Mouse (Mus musculus): ENCODE measurements around the gene Tab3. TPM values are rescaled to one million over a fixed set of nuclear protein-coding genes. Genes with fewer than 3 reads are reported as not detected.

Gene Tab3
- polyA plus RNA-seq (2012; rRNA removed; ENCODE audit: low replicate concordance) = 2.3 and 13.3 TPM in 2 replicates

GRCm38 (mm10) chrX:85573532-85574181 is at the start of gene Tab3:
Gene Tab3, plus strand, starts transcription at chrX:85574022.

Other genes starting within 250 kb of the Tab3 start
- 1.5 and 3.6 TPM in 2 replicates for gene Gk, start 202.8 kb downstream of the Tab3 start, polyA plus RNA-seq (2012; rRNA removed; ENCODE audit: low replicate concordance)